Mouse (Mus musculus) brain, embryonic 14.5 days (tissue): ENCODE measurements at regions not wholly inside any gene's neighbourhood (a gene's known extent, or its start where the extent isn't known, plus 50 kb on each side); places are given as distances from the start of the nearest gene placed in this dataset.
"Not testable (repeated sequence)": the region's sequence is repeated elsewhere in the genome, so short reads cannot be mapped to it uniquely, and the experiment has no call there.

Experiments used
- DNase-seq: peaks from one replicate; pipeline ENCODE4 v3.0.0-alpha.2; 2011; ENCODE audit warnings: low read depth
- CTCF ChIP-seq: fragments of 200-500 bp; IDR thresholded peaks from 2 replicates; pipeline ENCODE4 v1.5.1; 2012; ENCODE audit warnings: inconsistent platforms, mild to moderate bottlenecking, moderate library complexity, borderline replicate concordance; ENCODE audit not compliant: insufficient read depth, insufficient read length; ENCODE audit errors: extremely low read depth
- POLR2A ChIP-seq: fragments of 200-500 bp; IDR thresholded peaks from 2 replicates; pipeline ENCODE4 v1.6.1; 2012; ENCODE audit warnings: mild to moderate bottlenecking, inconsistent platforms, borderline replicate concordance; ENCODE audit not compliant: poor library complexity, insufficient read depth, insufficient read length, severe bottlenecking; ENCODE audit errors: extremely low read depth

DNA sequence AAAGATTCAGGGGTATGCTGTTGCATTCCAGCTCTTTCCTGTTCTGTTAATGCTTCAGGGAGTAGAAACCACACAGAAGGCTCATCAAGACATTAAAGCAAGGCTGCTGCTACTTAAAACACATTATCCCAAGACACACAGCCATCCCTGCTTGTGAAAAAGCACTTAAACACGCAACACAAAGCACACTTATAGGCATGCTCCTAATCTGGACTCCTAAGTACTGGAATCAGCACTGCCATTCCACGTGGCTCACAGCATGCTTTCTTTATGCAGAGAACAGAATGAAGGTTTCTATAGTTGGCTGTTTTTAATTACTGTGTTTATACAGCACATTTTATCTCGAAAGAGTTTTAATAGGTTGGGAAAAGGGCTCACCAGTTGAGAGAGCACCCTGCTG lies 233.2 kb upstream of the Anxa10 start:
- DNase-seq: peak; percentile 51
- no peak for TF ChIP-seq CTCF
- no peak for TF ChIP-seq POLR2A

- not testable (repeated sequence) for DNase-seq
These were observed 221.0 kb upstream of the Anxa10 start for GRCm38 (mm10) chr8:62343931-62344330.
